Mouse (Mus musculus) regulatory T cell (primary cell): ENCODE results near the gene Mag.
"Not testable (repeated sequence)": the region's sequence is repeated elsewhere in the genome, so short reads cannot be mapped to it uniquely, and the experiment has no call there.

ENCODE experiments used
- in situ Hi-C: fragments of 300-600 bp; cut with MboI, MseI; formaldehyde crosslinking; loops from one replicate; pipeline ENCODE4 v1.15.1; 2025; ENCODE audit warnings: high pct_unique_total_duplicates

Gene Mag

DNA sequence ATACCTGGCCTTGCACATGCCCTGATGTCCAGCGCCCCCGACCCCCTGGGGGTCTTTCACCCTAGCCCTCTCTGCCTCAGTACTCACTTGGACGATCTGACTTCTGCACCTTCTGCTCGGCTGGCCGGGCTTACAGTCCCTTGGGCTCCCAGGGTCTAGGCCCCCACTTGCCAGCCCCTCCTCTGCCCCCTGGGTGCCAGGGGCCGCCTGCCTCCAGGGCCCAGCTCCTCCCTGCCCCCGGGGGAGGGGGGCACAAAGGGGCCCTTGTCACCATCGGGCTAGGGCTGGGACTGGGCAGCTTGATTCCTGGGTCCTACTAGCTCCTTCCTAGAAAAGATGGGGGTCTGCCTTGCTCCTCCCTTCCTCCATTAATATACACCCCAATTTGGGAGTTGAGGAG, at the start of gene Mag:
Gene Mag, minus strand, starts transcription at position 142 of the 400 bp plus-strand sequence.
- in situ Hi-C loops = no loop called here

DNA sequence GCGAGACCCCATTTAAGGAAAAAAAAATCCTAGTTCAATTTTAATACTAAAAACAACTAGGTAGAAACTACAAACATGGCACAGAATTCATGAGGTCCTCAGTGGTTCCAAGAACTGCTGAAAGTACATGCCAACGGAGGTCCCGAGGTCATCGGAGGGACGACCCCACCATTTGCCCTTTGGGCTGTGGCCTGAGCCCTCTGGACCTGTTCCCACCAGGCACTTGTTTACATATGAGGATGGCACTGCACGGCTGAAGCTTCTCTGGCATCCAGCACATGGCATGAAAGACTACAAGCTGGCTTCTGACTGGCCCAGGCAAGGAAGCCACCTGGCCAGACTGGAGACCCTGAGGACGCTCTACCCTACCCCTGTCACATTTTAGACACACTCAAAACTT, 49.7 kb upstream of the Mag start:
- in situ Hi-C loops = no loop called here

DNA sequence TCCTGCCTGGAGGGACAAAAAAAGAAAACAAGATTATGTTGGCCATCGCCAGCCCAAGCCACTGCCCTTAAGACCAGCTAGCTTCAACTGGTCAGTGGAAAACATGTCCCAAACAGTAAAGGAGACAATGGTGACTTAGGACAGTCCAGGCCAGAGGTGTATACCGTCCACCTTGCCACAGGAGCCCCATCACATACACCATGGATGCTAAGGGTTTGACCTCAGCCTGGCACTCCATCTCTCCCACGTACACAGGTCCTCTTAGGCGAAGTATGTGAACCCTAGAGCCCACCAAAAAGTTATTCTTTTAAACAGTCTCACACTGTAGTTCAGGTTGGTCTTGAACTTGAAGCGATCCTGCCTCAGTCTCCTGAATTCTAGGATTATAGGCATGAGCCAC, 48.2 kb upstream of the Mag start:
- in situ Hi-C loops = no loop called here

DNA sequence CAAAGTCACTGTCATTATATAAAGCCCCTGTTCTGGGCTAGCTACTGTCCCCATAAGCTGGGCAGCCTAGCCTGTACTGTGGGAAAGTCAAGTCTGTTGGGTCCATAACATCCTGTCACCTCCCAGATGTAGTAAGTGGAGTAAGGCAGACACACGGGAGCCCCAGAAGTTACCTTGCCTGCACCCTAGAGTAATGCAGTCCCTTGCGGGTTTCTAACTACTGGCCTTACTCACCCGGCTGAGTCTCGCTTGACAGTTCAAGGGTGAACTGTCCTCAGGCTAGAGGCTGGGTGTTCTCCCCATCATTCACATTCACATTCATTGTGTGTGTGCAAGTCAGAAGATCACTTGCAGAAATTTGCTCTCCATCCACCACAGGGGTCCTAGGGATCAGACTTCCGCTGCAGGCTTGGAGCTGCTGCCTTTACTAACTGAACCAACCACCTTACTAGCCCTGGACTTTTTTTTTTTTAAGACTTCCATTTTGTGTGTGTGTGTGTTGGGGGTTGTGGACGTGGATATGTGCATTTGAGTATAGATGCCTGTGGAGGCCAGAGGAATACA, 45.2 kb upstream of the Mag start:
- in situ Hi-C loops = loop anchor here (10.0 kb wide), 1 partner anchor 865 kb away; the partner anchor contains the start of genes Gm26920, Zfp260 and Zfp566

DNA sequence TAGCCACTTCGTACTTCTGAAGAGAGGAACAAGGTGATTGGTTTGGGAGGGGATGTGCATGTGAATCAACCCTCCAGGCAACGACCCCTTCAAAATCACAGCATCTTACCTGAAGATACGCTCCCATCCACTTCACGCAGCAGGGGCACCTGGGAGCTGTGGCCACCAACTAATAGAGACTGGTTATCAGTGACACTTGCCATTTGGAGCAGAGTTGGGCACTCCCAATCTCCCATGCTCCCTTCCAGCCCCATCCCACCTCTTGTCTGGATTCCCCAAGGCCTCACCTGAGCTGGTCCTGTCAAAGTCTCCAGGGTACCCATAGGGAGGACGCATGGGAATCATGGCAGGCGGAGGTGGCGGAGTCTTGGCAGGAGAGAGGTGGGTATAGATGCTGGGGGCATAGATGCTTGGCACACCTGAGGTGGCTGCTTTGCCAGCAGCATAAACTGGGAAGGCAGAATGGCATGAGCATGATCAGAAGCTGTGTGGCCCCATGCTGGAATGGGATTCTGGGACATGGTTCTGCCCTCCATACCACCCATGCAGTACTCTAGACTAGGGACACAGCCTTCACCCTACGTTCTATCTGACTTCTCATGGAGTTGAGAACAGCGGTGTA, 44.3 kb upstream of the Mag start:
- in situ Hi-C loops = loop anchor here (10.0 kb wide), 1 partner anchor 864 kb away; the partner anchor contains the start of genes Gm26920, Zfp260 and Zfp566

DNA sequence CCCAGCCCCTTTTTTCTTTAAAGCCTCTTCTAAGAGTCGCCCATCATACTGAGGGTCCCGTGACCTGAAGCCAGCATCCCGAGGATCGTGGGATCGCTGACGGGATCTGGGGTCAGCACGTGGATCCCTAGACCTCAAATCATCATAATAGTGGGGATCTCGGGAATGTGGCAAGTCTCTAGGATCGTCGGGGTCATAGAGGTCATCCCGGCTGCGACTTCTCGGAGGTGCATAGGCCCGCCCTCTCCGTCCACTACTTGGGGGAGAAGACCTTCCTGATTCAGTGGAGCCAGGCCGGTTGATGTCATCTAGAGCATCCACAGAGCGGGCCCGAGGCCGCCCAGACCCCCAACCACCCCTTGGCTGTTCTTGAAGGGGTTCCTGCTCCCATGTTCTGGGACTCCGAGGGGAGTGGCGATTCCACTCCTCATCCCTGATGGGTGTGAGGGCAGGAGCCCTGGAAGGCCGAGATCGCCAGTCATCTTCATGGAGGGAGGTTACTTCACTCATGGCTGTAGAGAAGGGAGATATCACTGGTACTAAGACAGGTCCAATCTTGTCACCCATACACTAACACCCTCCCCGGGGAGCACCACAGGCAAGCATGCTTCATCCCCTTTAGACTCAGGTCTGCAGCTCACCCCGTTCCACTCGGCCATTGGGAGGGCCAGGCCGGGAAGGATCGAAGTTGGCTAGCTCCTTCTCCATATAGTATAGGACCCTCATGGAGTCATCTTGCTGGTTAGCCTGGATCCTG, 43.6 kb upstream of the Mag start:
- in situ Hi-C loops = loop anchor here (10.0 kb wide), 1 partner anchor 863 kb away; the partner anchor contains the start of genes Gm26920, Zfp260 and Zfp566

DNA sequence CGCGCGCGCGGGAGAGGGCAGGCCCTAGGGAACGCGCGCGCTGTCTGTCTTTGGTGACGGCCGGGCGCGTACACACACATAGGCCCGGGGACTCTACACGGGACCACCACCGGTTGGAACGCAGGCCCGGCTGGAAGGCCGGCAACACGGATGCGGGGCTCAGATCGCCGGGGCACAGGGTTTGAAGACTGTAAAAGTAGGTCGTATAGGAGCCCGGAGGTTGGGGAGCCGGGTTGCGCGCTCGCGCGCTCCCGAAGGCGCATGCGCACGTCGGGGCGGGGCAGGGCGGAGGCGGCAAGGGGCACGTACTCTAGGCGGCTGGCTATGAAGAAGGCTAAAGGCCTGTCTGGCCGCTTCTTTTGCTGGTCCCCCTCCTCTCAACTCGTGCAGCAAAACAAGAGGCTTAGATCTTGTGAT, 42.7 kb upstream of the Mag start:
- in situ Hi-C loops = loop anchor here (10.0 kb wide), 1 partner anchor 863 kb away; the partner anchor contains the start of genes Gm26920, Zfp260 and Zfp566

DNA sequence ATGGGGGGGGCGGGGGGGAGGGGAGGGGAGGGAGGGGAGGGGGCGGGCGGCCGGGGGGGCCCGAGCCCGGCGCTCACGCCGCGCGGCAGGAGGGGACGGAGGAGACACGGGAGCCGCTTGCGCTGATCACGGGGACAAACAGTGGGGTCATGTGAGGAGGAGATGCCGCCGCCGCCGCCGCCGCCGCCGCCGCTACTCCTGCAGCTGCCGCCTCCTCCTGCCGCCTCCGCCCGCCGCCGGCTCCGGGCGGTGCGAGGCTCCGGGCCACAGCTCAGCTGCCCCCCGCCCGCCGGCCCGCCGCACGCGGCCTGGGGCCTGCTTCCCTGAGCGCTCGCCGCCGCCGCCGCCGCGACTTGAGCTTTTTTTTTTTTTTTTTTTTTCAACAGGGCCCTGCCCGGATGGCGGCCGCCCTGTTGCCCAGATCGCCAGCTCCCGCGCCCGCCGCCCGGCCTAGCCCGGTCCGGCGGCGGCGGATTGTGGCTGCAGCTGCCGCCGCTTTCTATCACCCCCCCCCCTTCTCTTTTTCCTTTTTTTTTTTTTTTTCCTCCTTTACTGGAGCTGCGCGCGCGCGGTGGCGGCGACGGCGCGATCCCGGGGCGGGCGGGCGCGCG, 42.2 kb upstream of the Mag start, which contains the start of gene Usf2:
Gene Usf2, minus strand, starts transcription at position 48 of the 611 bp plus-strand sequence.
- in situ Hi-C loops = loop anchor here (10.0 kb wide), 1 partner anchor 862 kb away; the partner anchor contains the start of genes Gm26920, Zfp260 and Zfp566

DNA sequence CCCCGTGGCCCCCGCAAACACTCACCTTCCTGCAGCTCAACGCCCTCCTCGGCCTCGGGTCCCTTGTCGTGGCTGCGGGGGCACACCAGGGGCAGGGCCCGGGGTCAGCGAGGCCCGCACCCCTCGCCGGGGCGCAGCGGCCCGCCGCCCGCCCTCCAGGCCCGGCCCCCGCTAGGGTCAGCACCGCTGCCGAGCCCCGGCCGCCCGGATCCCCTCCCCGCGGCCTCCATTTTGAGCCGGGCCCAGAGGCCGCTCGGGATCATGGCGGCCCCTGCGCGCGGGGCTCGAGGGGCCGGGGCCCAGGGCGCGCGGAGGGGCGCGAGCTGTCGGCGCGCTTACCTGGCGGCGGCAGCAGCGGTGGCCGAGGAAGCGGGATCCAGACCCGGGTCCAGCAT, 41.7 kb upstream of the Mag start:
- in situ Hi-C loops = loop anchor here (10.0 kb wide), 1 partner anchor 862 kb away; the partner anchor contains the start of genes Gm26920, Zfp260 and Zfp566

DNA sequence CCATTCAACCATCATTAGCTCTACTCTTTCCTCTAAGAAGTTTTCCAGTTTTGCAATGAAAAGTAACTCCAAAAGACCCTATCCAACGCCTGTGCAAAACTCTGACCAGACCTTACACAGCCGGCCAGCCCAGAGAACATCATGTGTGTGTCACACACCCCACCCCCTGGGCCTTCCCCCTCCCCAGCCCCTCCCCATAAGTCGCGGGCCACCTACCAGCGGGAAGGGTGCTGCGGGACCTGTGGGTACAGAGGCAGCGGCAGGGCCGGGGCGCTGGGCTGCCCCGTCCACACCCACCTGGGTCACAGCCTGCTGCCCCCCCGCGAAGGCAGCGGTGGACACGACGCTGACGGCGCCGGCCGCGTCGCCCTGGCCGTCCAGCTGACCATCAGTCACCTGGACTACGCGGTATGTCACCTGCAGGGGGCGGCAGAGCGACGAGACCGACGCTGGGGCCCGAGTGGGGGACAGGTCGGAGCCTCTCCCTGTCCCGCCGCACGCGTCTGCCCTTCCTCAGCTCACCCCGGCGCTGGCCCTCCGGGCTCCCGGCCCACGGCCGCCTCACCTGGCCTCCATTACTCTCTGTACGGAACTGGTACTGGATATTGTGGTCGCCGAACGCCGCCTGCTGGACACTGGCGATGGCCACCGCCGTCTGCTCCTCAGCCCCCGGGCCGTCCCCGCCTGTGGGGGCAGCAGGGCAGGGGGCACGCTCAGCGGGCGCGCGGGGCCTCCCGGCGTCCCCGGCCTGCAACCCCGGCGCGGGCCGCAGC, 41.1 kb upstream of the Mag start:
- in situ Hi-C loops = loop anchor here (10.0 kb wide), 1 partner anchor 861 kb away; the partner anchor contains the start of genes Gm26920, Zfp260 and Zfp566

DNA sequence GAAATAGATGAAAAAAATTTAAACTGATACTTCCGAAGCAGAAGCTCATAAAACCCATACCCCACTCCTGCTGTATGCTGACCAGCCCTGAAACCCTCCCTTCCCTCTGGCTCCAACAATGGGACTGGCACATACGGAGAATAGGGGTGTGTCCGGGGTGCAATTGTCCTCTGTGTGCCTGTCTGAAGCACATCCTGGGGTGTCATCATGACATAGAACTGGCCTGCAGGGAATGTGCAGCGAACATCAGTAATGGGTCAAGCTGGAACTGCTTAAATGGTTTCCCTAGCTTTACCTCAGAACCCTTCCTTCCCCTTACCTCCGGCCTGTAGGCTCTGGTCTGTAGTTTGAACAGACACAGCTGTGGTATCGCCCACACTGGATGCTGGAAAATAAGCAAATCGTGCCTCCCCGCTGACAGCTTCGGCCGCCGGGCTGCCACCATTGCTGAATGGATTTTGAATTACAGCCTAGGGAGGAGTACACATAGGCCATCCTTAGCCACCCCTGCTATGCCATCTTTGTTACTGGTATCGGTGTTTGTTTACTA, 40.4 kb upstream of the Mag start:
- in situ Hi-C loops = loop anchor here (10.0 kb wide), 1 partner anchor 860 kb away; the partner anchor contains the start of genes Gm26920, Zfp260 and Zfp566

DNA sequence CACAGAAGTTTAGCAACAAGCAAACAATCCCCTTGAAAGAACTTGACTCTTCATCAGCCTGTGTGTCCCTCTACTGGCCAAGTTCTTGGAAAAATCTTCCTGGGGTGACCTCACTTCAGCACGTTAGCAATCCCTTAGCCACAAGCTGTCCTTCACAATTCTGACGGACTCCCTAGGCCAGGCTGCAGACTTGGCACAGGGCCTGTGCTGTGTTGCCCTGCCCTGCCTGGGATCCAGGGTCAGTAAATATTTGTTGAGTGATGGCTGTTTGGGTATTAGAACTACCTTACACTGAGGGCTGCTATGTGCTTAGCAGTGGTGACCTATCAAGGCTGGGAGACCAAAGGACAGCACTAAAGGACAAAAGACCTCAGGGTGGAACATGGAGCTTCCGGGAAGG, 39.4 kb upstream of the Mag start:
- in situ Hi-C loops = loop anchor here (10.0 kb wide), 1 partner anchor 859 kb away; the partner anchor contains the start of genes Gm26920, Zfp260 and Zfp566

DNA sequence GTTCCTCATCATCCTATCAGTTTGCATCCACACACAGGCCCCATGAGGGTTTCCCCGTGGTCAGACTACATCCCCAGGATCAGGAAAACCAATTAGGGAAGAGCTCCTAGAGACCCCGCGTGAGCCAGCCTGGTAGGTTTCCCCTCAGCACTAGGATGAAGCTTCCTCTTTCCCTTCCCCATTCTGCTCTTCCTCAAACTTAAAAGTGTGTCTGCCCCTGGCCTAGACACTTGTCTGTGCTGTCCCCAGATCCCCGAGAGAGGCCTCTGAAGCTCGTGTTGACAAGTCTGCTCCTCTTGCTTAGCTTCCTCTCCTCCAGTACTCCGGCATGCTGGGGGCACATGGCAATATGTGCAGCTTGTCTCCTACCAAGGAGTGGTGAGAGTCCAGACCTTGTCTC, 38.8 kb upstream of the Mag start:
- in situ Hi-C loops = loop anchor here (10.0 kb wide), 1 partner anchor 859 kb away; the partner anchor contains the start of genes Gm26920, Zfp260 and Zfp566

DNA sequence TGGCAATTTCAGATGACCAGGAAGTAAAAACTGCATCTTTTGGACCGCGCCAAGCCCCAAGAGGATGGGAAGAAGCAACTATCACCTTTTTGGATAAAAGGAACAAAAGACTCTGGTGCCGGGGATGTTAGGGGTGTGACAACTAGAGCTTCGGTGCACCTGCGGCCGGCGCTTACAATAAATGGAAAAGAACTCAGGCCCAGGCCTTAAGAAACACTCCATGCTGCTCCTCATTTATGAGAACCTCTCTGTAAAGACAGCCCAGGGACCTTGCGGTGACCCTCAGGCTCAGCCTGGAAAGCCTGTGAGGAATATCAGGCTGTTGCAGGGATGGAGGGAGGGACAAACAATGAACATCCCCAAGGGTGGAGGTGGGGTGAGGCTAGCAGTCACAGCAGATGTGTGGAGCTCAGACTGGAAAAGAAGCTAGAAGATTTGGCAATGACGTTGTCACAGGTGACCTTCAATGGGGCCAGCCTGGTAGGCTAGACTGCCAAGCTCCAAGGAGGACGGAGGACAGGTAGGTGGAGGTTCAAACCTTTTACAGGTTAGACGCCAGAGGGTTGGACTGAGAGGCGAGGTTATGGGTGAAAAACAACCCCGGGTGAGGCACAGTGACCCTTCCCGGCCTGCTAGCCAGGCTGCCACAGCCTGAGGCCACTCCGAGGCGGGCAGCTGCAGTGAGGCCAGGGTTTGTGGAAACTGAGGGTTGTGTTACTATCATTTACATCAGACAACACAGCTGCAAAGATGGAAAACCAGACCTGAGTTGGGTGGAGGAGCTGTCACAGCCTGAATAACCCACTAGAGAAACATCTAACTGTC, 38.0 kb upstream of the Mag start:
- in situ Hi-C loops = loop anchor here (10.0 kb wide), 1 partner anchor 858 kb away; the partner anchor contains the start of genes Gm26920, Zfp260 and Zfp566

DNA sequence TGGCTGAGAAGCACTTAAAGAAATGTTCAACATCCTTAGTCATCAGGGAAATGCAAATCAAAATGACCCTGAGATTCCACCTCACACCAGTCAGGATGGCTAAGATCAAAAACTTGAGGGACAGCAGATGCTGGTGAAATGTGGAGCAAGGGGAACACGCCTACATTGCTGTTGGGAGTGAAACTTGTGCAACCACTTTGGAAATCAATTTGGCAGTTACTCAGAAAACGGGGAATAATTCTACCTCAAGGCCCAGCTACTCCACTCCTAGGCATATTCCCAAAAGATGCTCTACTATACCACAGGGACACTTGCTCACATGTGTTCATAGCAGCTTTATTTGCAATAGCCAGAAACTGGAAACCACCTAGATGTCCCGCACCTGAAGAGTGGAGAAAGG, 35.2 kb upstream of the Mag start:
- in situ Hi-C loops = loop anchor here (10.0 kb wide), 1 partner anchor 855 kb away; the partner anchor contains the start of genes Gm26920, Zfp260 and Zfp566

DNA sequence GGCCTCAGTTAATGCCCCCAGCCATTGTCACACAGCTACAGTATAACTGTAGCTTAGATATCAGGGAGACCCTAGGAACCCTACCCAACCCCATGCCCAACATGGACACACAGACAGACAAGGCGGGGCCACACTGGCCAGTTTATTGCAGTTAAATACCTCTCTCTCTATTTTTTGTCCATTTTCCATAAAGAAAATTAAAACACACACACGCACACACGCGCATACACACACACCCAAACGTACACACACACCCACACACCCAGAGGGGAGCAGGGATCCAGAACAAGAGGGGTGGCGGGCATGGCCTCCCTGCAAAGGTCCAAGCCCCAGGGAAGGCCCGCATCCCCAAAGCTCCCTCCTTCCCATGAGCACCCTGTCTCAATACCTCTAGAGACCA, 31.2 kb upstream of the Mag start:
- in situ Hi-C loops = no loop called here

DNA sequence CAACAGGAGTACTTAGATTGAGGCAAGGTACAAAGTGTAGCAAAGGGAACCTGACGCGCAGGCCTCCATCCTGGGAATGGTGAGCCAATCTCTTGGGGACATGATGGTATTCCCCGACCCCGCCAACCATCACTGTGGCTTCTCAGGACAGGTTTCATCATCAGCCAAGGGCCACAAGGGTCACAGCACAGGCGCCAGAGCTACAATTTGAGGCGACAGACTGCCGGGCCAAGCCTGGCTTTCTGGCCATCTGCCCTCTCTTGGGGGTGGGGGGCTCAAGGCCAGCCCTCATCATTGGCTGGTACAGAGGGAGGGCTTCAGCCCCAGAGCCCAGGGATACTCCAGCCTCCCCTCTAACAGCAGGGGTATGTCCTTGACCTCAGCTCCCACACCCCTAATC, 30.8 kb upstream of the Mag start:
- in situ Hi-C loops = not testable (repeated sequence)

DNA sequence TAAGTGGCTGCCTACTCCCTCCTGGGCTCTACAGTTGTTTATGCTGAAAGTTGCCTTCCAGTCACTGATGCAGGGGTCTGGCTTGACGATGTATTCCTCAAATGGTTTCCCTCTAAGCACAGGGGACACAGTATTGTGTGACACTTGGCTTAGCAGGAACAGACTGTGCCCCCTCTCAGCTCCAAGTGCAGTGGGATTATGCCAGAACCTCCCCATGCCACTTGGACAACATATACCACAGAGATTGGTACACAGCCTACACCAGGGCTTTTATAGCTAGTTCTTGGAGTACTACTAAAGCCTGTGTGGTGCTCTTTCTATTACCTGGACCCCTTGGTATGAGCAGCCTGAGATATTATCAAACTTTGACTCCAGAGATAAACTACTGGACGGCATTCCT, 30.0 kb upstream of the Mag start:
- in situ Hi-C loops = not testable (repeated sequence)

DNA sequence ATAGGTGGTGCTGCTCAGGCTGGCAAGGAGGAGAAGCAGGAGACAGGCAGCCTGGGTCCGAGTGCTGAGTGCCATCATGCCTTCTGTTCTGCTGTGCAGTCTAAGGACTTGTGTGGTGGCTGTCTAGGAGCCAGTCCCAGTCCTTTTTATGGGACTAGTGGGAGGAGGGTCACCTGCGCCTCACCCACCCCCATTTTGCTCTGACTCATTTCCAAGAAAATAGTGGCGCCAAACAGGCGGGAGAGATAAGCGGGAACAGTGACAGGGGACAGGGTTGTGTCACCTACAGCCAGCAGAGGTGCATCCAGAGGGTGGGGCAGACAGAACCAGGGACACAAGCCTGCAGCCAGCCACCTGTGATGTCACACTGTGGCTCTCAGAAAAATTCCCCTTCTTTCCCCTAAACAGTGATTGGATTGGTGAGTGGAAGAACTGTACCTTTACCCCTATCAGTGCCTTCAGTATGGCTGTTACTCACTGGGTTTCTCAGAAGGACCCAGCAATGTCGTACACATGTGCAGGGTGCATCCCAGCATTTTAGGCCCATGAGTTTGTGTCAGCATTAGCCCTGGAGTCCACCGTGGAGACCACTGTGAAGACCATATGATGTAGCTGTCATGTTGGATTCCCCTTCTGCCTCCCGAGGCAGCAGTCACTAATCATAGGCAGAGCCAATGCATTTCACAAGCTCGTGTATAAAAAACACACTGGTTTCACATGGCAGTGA, 29.4 kb upstream of the Mag start, which contains the start of gene Hamp:
Gene Hamp, minus strand, starts transcription at position 124 of the 727 bp plus-strand sequence.
- in situ Hi-C loops = no loop called here
